Mouse (Mus musculus): ENCODE measurements around the gene Pus10.

Gene Pus10

GRCm38 (mm10) chr11:23695847-23696246, 30.4 kb downstream of the Pus10 start:
- DNase-seq (ENCODE audit: low spot score in 2 of 2): no peak

- DNase-seq (ENCODE audit: low spot score in 2 of 2): no peak
These were observed 33.1 kb downstream of the Pus10 start for GRCm38 (mm10) chr11:23698526-23698925.

GRCm38 (mm10) chr11:23699414-23700095, 34.1 kb downstream of the Pus10 start:
- no peak for DNase-seq (ENCODE audit: low spot score in 2 of 2)

- no peak for DNase-seq (ENCODE audit: low spot score in 2 of 2)
These were observed 36.4 kb downstream of the Pus10 start for GRCm38 (mm10) chr11:23701831-23702230.

- no peak for DNase-seq (ENCODE audit: low spot score in 2 of 2)
These were observed 39.3 kb downstream of the Pus10 start for GRCm38 (mm10) chr11:23704604-23705294.

GRCm38 (mm10) chr11:23712299-23712698, 46.8 kb downstream of the Pus10 start:
- no peak for DNase-seq (ENCODE audit: low spot score in 2 of 2)

- DNase-seq (ENCODE audit: low spot score in 2 of 2): no peak
These were observed 53.4 kb downstream of the Pus10 start for GRCm38 (mm10) chr11:23718856-23719255.

- no peak for DNase-seq (ENCODE audit: low spot score in 2 of 2)
These were observed 54.4 kb downstream of the Pus10 start for GRCm38 (mm10) chr11:23719825-23720224.

GRCm38 (mm10) chr11:23722326-23722725, 56.9 kb downstream of the Pus10 start:
- no peak for DNase-seq (ENCODE audit: low spot score in 2 of 2)

GRCm38 (mm10) chr11:23725850-23726249, 60.4 kb downstream of the Pus10 start:
- no peak for DNase-seq (ENCODE audit: low spot score in 2 of 2)

GRCm38 (mm10) chr11:23726441-23726840, 61.0 kb downstream of the Pus10 start:
- DNase-seq (ENCODE audit: low spot score in 2 of 2): no peak

GRCm38 (mm10) chr11:23728186-23728585, 62.7 kb downstream of the Pus10 start:
- no peak for DNase-seq (ENCODE audit: low spot score in 2 of 2)

GRCm38 (mm10) chr11:23730120-23730519, 64.6 kb downstream of the Pus10 start:
- no peak for DNase-seq (ENCODE audit: low spot score in 2 of 2)

GRCm38 (mm10) chr11:23732840-23733239, 67.4 kb downstream of the Pus10 start:
- no peak for DNase-seq (ENCODE audit: low spot score in 2 of 2)

GRCm38 (mm10) chr11:23734749-23735286, 69.3 kb downstream of the Pus10 start:
- no peak for DNase-seq (ENCODE audit: low spot score in 2 of 2)

GRCm38 (mm10) chr11:23735820-23736470, 70.5 kb downstream of the Pus10 start:
- DNase-seq (ENCODE audit: low spot score in 2 of 2): no peak

GRCm38 (mm10) chr11:23740895-23741294, 75.4 kb downstream of the Pus10 start:
- DNase-seq (ENCODE audit: low spot score in 2 of 2): no peak

- no peak for DNase-seq (ENCODE audit: low spot score in 2 of 2)
These were observed 75.9 kb downstream of the Pus10 start for GRCm38 (mm10) chr11:23741386-23741785.

- DNase-seq (ENCODE audit: low spot score in 2 of 2): no peak
These were observed 78.9 kb downstream of the Pus10 start for GRCm38 (mm10) chr11:23744352-23744751.

GRCm38 (mm10) chr11:23746102-23746501, 80.6 kb downstream of the Pus10 start:
- DNase-seq (ENCODE audit: low spot score in 2 of 2): no peak

GRCm38 (mm10) chr11:23753136-23753710, 87.7 kb downstream of the Pus10 start:
- DNase-seq (ENCODE audit: low spot score in 2 of 2): no peak

- DNase-seq (ENCODE audit: low spot score in 2 of 2): no peak
These were observed 88.9 kb downstream of the Pus10 start for GRCm38 (mm10) chr11:23754329-23754728.
